Mouse (Mus musculus): ENCODE measurements around the gene Nphs1. TPM values are rescaled to one million over a fixed set of nuclear protein-coding genes. Genes with fewer than 3 reads are reported as not detected.

Nphs1 gene
- polyA plus RNA-seq, 1 experiment from 2014 or later: 0.61 TPM

DNA sequence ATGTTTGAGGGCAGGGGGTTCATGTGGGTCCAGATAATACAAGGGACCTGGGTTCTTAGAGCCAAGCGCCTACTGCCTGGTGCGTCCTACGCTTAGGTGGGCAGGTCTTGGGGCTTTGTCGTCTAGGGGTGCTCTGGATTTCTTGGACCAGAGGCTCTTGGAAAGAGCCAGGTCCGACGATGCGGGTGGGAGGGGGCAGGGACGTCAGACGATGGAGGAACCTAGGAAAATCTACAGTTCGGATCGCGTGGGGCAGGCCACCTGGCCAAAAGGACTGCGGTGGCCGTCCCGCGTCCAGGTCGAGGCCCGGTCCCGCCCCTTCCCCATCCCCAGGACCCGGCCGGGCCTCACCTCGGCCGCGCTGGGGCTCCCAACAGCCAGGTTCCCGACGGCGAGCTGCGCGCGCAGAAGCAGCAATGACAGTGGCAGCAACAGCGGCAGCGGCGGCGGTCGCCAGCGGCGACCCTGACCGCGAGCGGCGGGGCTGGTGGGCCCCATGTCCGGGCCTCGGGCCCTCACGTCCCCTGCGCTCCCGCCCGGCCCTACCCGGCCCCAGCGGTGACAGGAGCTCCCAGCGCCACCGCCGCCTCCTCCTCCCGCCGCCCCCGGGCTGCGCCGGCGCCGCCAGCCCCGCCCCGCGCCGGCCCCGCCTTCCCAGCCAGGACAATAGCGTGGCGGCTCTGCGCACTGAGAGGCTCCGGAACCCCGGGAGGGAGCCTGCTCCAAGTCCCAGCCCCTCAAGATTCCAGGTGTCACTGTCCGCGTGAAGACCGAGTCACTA lies 13.0 kb upstream of the Nphs1 start, which contains the start of gene Aplp1:
Gene Aplp1 (minus strand): TSS at position 565 of the 781 bp plus-strand sequence.
- Histone ChIP-seq H3K4me2 (peak within 1 kb of the TSS; percentile 72), H3K27me3 (replicated peaks) (no peaks in the 10 kb centered on the region), H3K27ac (peak within 1 kb of the TSS; percentile 97), H3K4me1 (peaks cover 36% of the 10 kb centered on the region), H3K9me3 (no peaks in the 10 kb centered on the region), H3K36me3 (replicated peaks) (peaks cover 20% of the 10 kb centered on the region), H3K9ac (peak within 1 kb of the TSS; percentile 90), H3K4me3 (peak within 1 kb of the TSS; percentile 80)
- WGBS: under 1% methylated on average over 58 of the region's 72 CpGs
- peak; percentile 87 for ATAC-seq (replicated peaks)

DNA sequence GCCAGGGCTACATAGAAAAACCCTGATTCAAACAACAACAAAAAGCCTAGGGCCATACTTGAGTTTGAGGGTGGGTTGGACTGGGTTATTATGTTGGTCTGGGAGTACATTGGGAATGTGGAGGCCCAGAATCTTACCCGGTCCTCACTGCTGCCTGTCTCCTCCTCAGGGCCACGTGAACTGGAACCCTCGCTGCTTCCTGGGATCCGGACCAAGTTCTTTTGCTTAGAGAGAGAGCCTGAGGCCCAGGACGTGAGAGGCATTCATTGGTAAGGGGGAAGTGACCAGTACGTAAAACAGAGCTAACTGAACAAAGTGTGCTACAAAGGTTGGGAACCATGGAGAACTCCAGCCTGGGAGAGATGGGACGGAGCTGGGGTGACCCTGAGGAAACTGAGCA lies 7.9 kb upstream of the Nphs1 start:
- ATAC-seq (replicated peaks): no peak
- Histone ChIP-seq H3K9me3 (no peaks in the 10 kb centered on the region), H3K36me3 (replicated peaks) (no peaks in the 10 kb centered on the region), H3K9ac (no peak overlapping the region), H3K4me1 (peaks cover 11% of the 10 kb centered on the region), H3K27ac (no peak overlapping the region), H3K4me3 (no peak overlapping the region), H3K4me2 (no peak overlapping the region), H3K27me3 (replicated peaks) (peaks cover 33% of the 10 kb centered on the region)
- WGBS: 81% methylated on average over 7 of the region's 7 CpGs

DNA sequence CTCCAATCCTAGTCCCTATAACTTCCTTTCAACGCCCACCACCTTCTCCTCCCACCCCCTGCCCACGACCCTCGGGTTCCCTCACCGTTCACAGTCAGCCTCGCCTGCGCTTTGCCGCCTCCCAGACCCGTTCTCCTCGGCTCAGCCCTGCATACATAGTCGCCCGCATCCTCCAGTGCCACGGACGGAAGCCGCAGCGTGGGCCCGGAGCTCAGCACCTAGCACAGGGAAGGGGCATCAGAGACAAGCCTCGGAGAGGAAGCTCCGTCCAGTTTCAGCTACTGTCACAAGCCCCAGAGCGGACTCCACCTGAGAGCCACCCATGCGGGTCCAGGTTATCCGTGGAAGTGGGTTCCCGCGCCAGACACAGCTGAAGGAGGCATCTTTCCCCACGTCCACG lies 4.8 kb upstream of the Nphs1 start:
- peak overlapping the region; percentile 23 for H3K4me2 ChIP-seq
- peaks cover 27% of the 10 kb centered on the region for H3K4me1 ChIP-seq
- no peaks in the 10 kb centered on the region for H3K9me3 ChIP-seq
- H3K27me3 ChIP-seq (replicated peaks): peaks cover 59% of the 10 kb centered on the region
- H3K36me3 ChIP-seq (replicated peaks): no peaks in the 10 kb centered on the region
- 17% methylated on average over 25 of the region's 25 CpGs for WGBS
- H3K27ac ChIP-seq: no peak overlapping the region
- ATAC-seq (replicated peaks): no peak
- H3K9ac ChIP-seq: no peak overlapping the region
- H3K4me3 ChIP-seq: no peak overlapping the region

DNA sequence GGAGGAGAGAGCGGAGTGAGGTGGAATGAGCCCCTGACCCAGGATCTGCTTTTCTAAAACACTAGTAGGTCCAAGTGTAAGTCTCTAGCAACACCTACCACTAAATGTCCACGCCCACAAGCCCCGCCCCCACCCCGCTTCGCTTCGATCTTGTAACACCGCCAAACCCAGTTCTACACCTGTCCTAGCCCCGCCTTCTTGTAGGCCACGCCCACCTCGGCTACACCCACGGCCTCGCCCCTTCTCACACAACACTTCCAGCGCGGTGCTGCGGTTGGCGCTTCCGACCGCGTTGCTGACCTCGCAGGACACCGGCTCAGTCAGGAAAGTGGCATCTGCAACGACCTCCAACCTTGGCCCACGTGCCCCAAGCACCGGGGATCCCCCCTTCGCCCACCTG lies 4.3 kb upstream of the Nphs1 start:
- peaks cover 63% of the 10 kb centered on the region for H3K27me3 ChIP-seq (replicated peaks)
- no peaks in the 10 kb centered on the region for H3K36me3 ChIP-seq (replicated peaks)
- H3K27ac ChIP-seq: no peak overlapping the region
- H3K4me2 ChIP-seq: peak overlapping the region; percentile 23
- H3K9me3 ChIP-seq: no peaks in the 10 kb centered on the region
- 2% methylated on average over 25 of the region's 25 CpGs for WGBS
- H3K4me3 ChIP-seq: no peak overlapping the region
- peaks cover 31% of the 10 kb centered on the region for H3K4me1 ChIP-seq
- ATAC-seq (replicated peaks): no peak
- H3K9ac ChIP-seq: no peak overlapping the region

DNA sequence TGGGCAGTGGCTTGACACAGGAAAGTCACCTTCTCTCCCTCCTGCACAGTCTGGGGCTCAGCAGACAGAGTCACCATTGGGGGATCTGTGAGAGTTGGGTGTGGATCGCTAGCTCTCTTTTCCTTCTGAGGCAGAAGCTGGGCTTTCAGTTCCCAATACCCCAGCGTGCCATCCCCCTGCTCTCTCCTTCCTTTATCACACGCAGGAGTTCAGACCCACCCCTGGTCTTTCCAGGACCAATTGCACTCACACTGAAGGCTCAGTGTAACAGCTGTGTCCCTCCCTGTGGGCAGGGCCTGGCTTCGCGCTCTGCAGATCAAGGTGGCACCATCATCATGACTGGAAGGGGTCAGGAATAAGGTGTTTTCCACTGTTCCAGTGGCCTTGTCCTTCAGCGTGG lies 3.9 kb upstream of the Nphs1 start:
- no peak overlapping the region for H3K27ac ChIP-seq
- no peak overlapping the region for H3K9ac ChIP-seq
- H3K27me3 ChIP-seq (replicated peaks): peaks cover 65% of the 10 kb centered on the region
- H3K36me3 ChIP-seq (replicated peaks): no peaks in the 10 kb centered on the region
- H3K4me1 ChIP-seq: peaks cover 31% of the 10 kb centered on the region
- H3K9me3 ChIP-seq: no peaks in the 10 kb centered on the region
- H3K4me2 ChIP-seq: 0 out of 2 replicates have a peak overlapping the region, but pooled peaks have one; percentile 23
- 5% methylated on average over 6 of the region's 6 CpGs for WGBS
- no peak overlapping the region for H3K4me3 ChIP-seq
- no peak for ATAC-seq (replicated peaks)

DNA sequence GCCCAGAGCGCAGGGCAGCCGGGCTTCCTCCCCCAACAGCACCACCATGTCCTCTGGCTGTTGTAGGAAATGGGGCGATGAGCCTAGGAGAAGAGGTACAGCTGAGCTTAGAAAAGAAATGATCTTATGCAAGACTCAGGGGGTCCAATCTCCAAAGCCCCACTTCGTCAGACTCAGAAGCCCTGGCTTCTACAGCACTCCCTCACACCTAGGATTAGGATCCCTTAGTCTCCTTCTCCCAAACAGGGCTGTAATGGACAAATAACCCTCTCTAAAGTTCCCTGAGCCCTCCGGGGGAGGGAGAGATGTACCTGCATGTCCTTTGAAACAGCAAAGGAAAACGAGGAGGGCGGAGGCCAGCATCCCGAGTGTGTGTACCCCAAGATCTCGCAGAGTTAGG lies 1.6 kb upstream of the Nphs1 start:
- H3K4me1 ChIP-seq: peaks cover 31% of the 10 kb centered on the region
- H3K36me3 ChIP-seq (replicated peaks): no peaks in the 10 kb centered on the region
- peak overlapping the region; percentile 49 for H3K4me2 ChIP-seq
- H3K27ac ChIP-seq: no peak overlapping the region
- H3K9ac ChIP-seq: peak overlapping the region; percentile 18; the same call in 1 of the 2 replicates
- H3K4me3 ChIP-seq: peak overlapping the region; percentile 30; the same call in 1 of the 2 replicates
- WGBS: 1% methylated on average over 9 of the region's 9 CpGs
- no peak for ATAC-seq (replicated peaks)
- peaks cover 81% of the 10 kb centered on the region for H3K27me3 ChIP-seq (replicated peaks)
- H3K9me3 ChIP-seq: no peaks in the 10 kb centered on the region

DNA sequence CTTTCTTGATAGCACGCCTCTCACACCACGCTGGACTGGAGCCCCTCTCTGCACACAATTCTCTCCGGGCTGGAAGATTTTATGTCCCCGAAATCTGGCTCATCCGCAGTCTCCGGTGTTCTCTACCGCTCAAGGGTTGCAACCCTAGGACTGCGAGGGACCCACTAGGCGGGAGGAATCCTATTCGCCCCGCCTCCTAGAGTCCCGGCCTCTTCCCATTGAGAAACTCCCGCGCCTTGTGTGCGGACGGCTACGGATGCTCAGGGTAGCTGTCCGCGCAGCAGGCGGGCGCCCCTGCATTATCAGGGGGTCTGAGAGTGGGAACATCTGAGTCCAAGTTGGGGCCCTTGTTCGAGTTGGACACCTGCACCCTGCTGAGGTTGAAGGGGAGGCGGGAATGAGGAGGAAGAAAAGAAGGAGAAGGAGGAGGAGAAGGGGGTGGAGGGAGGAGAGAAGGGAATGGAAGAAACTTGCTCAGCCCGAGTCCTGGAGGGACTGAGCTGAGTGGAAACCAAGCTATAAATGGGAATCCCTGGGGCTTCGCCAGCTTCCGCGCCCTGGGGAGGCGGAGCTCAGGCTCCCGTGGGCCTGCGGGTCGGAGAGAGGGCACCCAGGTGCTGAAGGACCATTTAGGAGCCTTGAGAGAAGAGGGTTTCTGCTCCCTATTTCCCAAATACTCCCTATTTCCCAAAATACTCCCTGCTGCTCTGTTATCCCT lies 1.0 kb upstream of the Nphs1 start:
- ATAC-seq (replicated peaks): no peak; the same call in 1 of the 2 replicates
- Histone ChIP-seq H3K4me1 (peaks cover 31% of the 10 kb centered on the region), H3K9me3 (no peaks in the 10 kb centered on the region), H3K36me3 (replicated peaks) (no peaks in the 10 kb centered on the region), H3K27ac (no peak overlapping the region), H3K4me2 (peak overlapping the region; percentile 49), H3K9ac (peak overlapping the region; percentile 18; the same call in 1 of the 2 replicates), H3K27me3 (replicated peaks) (peaks cover 81% of the 10 kb centered on the region), H3K4me3 (peak overlapping the region; percentile 30)
- under 1% methylated on average over 31 of the region's 31 CpGs for WGBS

DNA sequence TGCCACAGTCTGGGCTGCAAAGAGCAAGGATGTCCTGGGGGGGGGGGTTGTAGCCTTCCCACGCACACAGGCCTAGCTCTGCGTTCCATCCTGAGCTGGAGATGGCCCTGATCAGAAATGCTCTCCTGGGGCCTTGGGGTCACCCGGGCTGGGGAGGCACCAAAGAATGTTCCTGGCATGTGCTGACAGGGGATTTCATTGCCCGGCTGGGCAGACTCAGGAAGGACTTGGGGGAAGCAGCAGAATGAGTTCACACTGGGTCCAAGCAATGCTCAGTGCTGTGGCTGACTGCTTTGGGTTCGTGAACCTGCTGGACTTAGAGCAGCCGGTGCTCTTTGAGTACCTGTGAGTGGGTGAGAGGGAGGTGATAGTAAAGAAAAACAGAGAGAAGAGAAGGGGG lies 1.4 kb downstream of the Nphs1 start:
- peaks cover 77% of the 10 kb centered on the region for H3K27me3 ChIP-seq (replicated peaks)
- H3K4me1 ChIP-seq: peaks cover 26% of the 10 kb centered on the region
- H3K9ac ChIP-seq: no peak overlapping the region
- H3K27ac ChIP-seq: no peak overlapping the region
- no peak overlapping the region for H3K4me2 ChIP-seq
- 32% methylated on average over 6 of the region's 6 CpGs for WGBS
- H3K4me3 ChIP-seq: no peak overlapping the region
- no peaks in the 10 kb centered on the region for H3K36me3 ChIP-seq (replicated peaks)
- H3K9me3 ChIP-seq: no peaks in the 10 kb centered on the region
- no peak for ATAC-seq (replicated peaks)

DNA sequence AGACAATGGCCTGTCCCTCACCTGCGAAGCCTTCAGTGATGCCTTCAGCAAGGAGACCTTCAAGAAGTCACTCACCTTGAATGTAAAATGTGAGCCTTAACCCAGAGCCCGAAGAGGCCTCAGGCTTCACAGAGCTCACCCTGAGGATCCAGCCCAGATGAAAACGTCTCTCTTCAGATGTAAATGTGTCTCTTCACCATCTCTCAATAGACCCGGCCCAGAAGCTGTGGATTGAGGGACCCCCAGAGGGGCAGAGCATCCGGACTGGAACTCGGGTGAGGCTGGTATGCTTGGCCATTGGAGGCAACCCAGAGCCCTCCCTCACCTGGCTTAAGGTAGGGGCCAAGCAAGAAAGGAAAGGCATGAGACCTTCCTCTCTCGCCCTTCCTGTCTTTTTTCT lies 5.5 kb downstream of the Nphs1 start:
- WGBS: 31% methylated on average over 7 of the region's 7 CpGs
- ATAC-seq (replicated peaks): no peak

DNA sequence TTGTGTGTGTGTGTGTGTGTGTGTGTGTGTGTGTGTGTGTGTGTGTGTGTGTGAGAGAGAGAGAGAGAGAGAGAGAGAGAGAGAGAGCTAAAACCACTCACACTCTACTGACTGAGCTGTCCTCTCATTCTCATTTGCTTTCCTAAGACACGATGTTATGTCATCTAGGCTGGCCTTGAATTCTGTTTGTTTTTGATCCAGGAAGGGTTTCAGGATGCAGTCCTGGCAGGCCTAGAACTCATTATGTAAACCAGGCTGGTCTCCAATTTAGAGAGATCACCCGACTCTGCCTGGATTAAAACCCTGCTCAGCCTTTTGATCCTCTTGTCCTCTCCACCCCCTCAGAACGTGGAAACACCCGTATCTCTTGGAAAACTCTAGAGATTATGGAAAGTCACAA lies 5.9 kb downstream of the Nphs1 start:
- Histone ChIP-seq H3K9ac (no peak overlapping the region), H3K4me3 (no peak overlapping the region), H3K9me3 (no peaks in the 10 kb centered on the region), H3K27me3 (replicated peaks) (peaks cover 79% of the 10 kb centered on the region), H3K4me1 (peaks cover 4% of the 10 kb centered on the region; the same call in 1 of the 2 replicates), H3K4me2 (no peak overlapping the region), H3K27ac (no peak overlapping the region), H3K36me3 (replicated peaks) (no peaks in the 10 kb centered on the region)
- no peak for ATAC-seq (replicated peaks)
- WGBS: 8% methylated on average over 4 of the region's 4 CpGs

More for the DNA sequence above, 5.5 kb downstream of the Nphs1 start:
- no peak overlapping the region for H3K4me2 ChIP-seq
- no peaks in the 10 kb centered on the region for H3K9me3 ChIP-seq
- no peaks in the 10 kb centered on the region for H3K36me3 ChIP-seq (replicated peaks)
- H3K27me3 ChIP-seq (replicated peaks): peaks cover 80% of the 10 kb centered on the region
- H3K4me3 ChIP-seq: no peak overlapping the region
- peaks cover 5% of the 10 kb centered on the region; the same call in 1 of the 2 replicates for H3K4me1 ChIP-seq
- H3K27ac ChIP-seq: no peak overlapping the region
- no peak overlapping the region for H3K9ac ChIP-seq

DNA sequence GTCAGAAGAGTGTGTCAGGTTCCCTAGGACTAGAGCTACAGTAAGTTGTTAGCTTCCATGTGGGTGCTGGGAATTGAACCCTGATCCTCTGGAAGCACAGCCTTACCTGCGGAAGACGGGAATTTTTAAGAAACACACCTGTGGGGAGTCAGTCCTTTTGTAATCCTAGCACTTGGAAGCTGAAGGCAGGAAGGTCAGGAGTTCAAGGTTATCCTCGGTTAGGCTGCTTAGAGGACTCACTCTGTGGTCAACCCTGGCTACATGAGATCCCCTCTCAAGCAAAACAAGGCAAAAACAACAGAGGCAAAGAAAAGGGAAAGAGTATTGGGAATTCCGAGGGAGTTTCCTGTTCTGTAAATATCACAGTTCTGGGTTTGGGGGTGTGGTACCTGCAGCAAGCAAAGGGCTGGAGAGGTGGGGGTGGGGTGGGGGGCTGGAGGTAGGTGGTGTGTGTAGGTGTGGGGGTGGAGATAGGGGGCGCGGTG lies 6.7 kb downstream of the Nphs1 start:
- ATAC-seq (replicated peaks): no peak
- Histone ChIP-seq H3K4me3 (no peak overlapping the region), H3K4me2 (no peak overlapping the region), H3K36me3 (replicated peaks) (no peaks in the 10 kb centered on the region), H3K27ac (no peak overlapping the region), H3K9me3 (no peaks in the 10 kb centered on the region), H3K9ac (no peak overlapping the region), H3K4me1 (peaks cover 4% of the 10 kb centered on the region; the same call in 1 of the 2 replicates), H3K27me3 (replicated peaks) (peaks cover 73% of the 10 kb centered on the region)
- WGBS: 22% methylated on average over 6 of the region's 6 CpGs

DNA sequence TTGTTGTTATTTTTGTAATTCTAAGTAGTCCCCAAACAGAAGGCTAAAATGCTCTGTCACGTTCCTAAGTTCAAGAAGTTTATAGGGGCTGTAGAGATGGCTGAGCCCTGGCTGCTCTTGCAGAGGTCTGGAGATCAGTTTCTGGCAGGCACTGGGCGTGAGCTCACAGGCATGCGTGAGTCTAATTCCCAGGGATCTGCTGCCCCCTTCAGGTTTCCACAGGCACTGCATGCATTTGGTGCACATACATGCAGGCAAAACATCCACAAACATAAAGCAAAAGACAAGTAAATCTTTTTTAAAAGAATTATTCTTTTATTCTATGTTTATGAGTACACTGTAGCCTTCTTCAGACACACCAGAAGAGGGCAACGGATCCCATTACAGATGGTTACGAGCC lies 14.3 kb downstream of the Nphs1 start:
- WGBS: 49% methylated on average over 5 of the region's 5 CpGs
- Histone ChIP-seq H3K4me3 (no peak overlapping the region), H3K36me3 (replicated peaks) (no peaks in the 10 kb centered on the region), H3K9me3 (no peaks in the 10 kb centered on the region), H3K4me1 (peaks cover 2% of the 10 kb centered on the region), H3K27ac (no peak overlapping the region), H3K9ac (no peak overlapping the region), H3K4me2 (no peak overlapping the region), H3K27me3 (replicated peaks) (peaks cover 9% of the 10 kb centered on the region)
- no peak for ATAC-seq (replicated peaks)
